ENCODE assay signal across 10 mouse cellular contexts in genomic region chr11:113121307-113121706, GRCm38 (mm10).
DNase-seq lines count a peak whose midpoint lies in the region; ATAC-seq and TF ChIP-seq lines count a peak whose summit lies in the region.
"Had no signal": no experiment of that assay in that cellular context is flagged by ENCODE, and none has a peak within 500 bp of the region (broad histone marks: within the 10 kb centered on the region; RNA-seq: fewer than 3 reads in every experiment).

No protein-coding gene starts in this region.

- intact Hi-C loops in left cerebral cortex, postnatal 10 days (cut with DNase I): no loop called here

- no peak overlapping the region for H3K4me3 ChIP-seq in midbrain, embryonic 11.5 days (ENCODE audit: low read depth, low read length)
- H3K4me3 ChIP-seq in midbrain, embryonic 14.5 days (replicated peaks; ENCODE audit: low read depth, low read length): no peak overlapping the region
- H3K4me3 ChIP-seq in hindbrain, postnatal 0 days (ENCODE audit: low read length): no peak overlapping the region

- DNase-seq in embryo, embryonic 11 days: peak; percentile 27
- no peak for DNase-seq in embryo, embryonic 10.5 days (ENCODE audit: low spot score)
- no peak for DNase-seq in midbrain, embryonic 11.5 days (ENCODE audit: low spot score, missing footprints)
- DNase-seq in midbrain, embryonic 14.5 days: no peak
- no peak for DNase-seq in hindbrain, postnatal 0 days (ENCODE audit: low spot score)
- no peak for DNase-seq in left cerebral cortex, postnatal 10 days (ENCODE audit: extremely low spot score in 1 of 2, low spot score in 2 of 2)
- DNase-seq in cerebellum, adult 9-10 months: no peak
- DNase-seq in yolk sac, embryonic 10.5 days (ENCODE audit: low spot score): no peak
- DNase-seq: lung, postnatal 10 days had no signal

- H3K27me3 ChIP-seq in midbrain, embryonic 11.5 days (ENCODE audit: control insufficient read depth, insufficient read depth, low read length): no peaks in the 10 kb centered on the region
- H3K27me3 ChIP-seq in midbrain, embryonic 14.5 days (ENCODE audit: control insufficient read depth, insufficient read depth, low read length): no peaks in the 10 kb centered on the region
- H3K27me3 ChIP-seq in hindbrain, postnatal 0 days (ENCODE audit: insufficient read depth, low read length): no peaks in the 10 kb centered on the region
- H3K27me3 ChIP-seq: Patski had no signal

- no peak overlapping the region for H3K4me2 ChIP-seq in midbrain, embryonic 11.5 days
- H3K4me2 ChIP-seq in midbrain, embryonic 14.5 days (ENCODE audit: low read length): no peak overlapping the region
- no peak overlapping the region for H3K4me2 ChIP-seq in hindbrain, postnatal 0 days (ENCODE audit: low read depth, low read length)

- no peaks in the 10 kb centered on the region for H3K36me3 ChIP-seq in midbrain, embryonic 11.5 days (ENCODE audit: control insufficient read depth, insufficient read depth, low read length)
- H3K36me3 ChIP-seq in midbrain, embryonic 14.5 days (ENCODE audit: control insufficient read depth, insufficient read depth, low read length): no peaks in the 10 kb centered on the region
- no peaks in the 10 kb centered on the region for H3K36me3 ChIP-seq in hindbrain, postnatal 0 days (ENCODE audit: insufficient read depth, low read length)

- no peaks in the 10 kb centered on the region for H3K9me3 ChIP-seq in midbrain, embryonic 11.5 days (ENCODE audit: control insufficient read depth, low read length)
- no peaks in the 10 kb centered on the region for H3K9me3 ChIP-seq in midbrain, embryonic 14.5 days (ENCODE audit: control insufficient read depth, low read length)
- H3K9me3 ChIP-seq in hindbrain, postnatal 0 days (ENCODE audit: low read length): no peaks in the 10 kb centered on the region

- no peak overlapping the region for H3K9ac ChIP-seq in midbrain, embryonic 11.5 days (ENCODE audit: low read length)
- no peak overlapping the region for H3K9ac ChIP-seq in midbrain, embryonic 14.5 days (replicated peaks; ENCODE audit: low read length)
- no peak overlapping the region for H3K9ac ChIP-seq in hindbrain, postnatal 0 days (replicated peaks; ENCODE audit: low read length)

- H3K27ac ChIP-seq in midbrain, embryonic 11.5 days (ENCODE audit: low read depth, low read length): no peak overlapping the region
- H3K27ac ChIP-seq in midbrain, embryonic 14.5 days (replicated peaks; ENCODE audit: low read depth, low read length): no peak overlapping the region
- no peak overlapping the region; the same call in 1 of the 2 replicates for H3K27ac ChIP-seq in hindbrain, postnatal 0 days

- peaks cover 12% of the 10 kb centered on the region for H3K4me1 ChIP-seq in midbrain, embryonic 11.5 days (ENCODE audit: control insufficient read depth, insufficient read depth, low read length)
- H3K4me1 ChIP-seq in midbrain, embryonic 14.5 days (ENCODE audit: control insufficient read depth, insufficient read depth, low read length): peaks cover 15% of the 10 kb centered on the region
- peaks cover 22% of the 10 kb centered on the region for H3K4me1 ChIP-seq in hindbrain, postnatal 0 days (ENCODE audit: insufficient read depth, low read length)

- 48% methylated on average over 12 of the region's 12 CpGs for WGBS in midbrain, embryonic 11.5 days
- WGBS in midbrain, embryonic 14.5 days: 46% methylated on average over 12 of the region's 12 CpGs
- 39% methylated on average over 12 of the region's 12 CpGs for WGBS in hindbrain, postnatal 0 days

- peak; percentile 50; the same call in 1 of the 2 replicates for ATAC-seq in midbrain, embryonic 11.5 days (ENCODE audit: low FRiP score)
- ATAC-seq in midbrain, embryonic 14.5 days (ENCODE audit: low FRiP score, low TSS enrichment): no peak
- 0 out of 2 replicates have a peak, but pooled peaks have one; percentile 32 for ATAC-seq in hindbrain, postnatal 0 days
- ATAC-seq: Patski had no signal

- TF ChIP-seq CTCF in hindbrain, postnatal 0 days (IDR thresholded peaks at IDR 0.05; ENCODE audit: low read depth): no peak
